Mouse (Mus musculus) fat pad, adult 2 months (tissue): ENCODE results near the gene Msi2.
A peak's percentile ranks its signal among the peaks of the same experiment; 100 is the strongest.

ENCODE experiments used
- DNase-seq: peaks from one replicate; pipeline ENCODE4 v3.0.0-alpha.2; 2011; ENCODE audit warnings: low read depth, low spot score; ENCODE audit errors: extremely low read depth

Gene Msi2

GRCm38 (mm10) chr11:88572461-88572860 lies 145.9 kb downstream of the Msi2 start:
- no peak for DNase-seq

- DNase-seq, result peak; percentile 72
Measured at GRCm38 (mm10) chr11:88570715-88571202, 147.6 kb downstream of the Msi2 start.

GRCm38 (mm10) chr11:88566613-88567606 lies 151.4 kb downstream of the Msi2 start:
- no peak for DNase-seq

GRCm38 (mm10) chr11:88564810-88565209 lies 153.5 kb downstream of the Msi2 start:
- no peak for DNase-seq

- DNase-seq, result no peak
Measured at GRCm38 (mm10) chr11:88564363-88564762, 153.9 kb downstream of the Msi2 start.

- DNase-seq, result no peak
Measured at GRCm38 (mm10) chr11:88561191-88561590, 157.1 kb downstream of the Msi2 start.

- no peak for DNase-seq
Measured at GRCm38 (mm10) chr11:88560634-88561033, 157.7 kb downstream of the Msi2 start.

GRCm38 (mm10) chr11:88559365-88559970 lies 158.8 kb downstream of the Msi2 start:
- no peak for DNase-seq

GRCm38 (mm10) chr11:88558731-88559130 lies 159.6 kb downstream of the Msi2 start:
- DNase-seq, result no peak

GRCm38 (mm10) chr11:88557828-88558580 lies 160.3 kb downstream of the Msi2 start:
- DNase-seq, result no peak

GRCm38 (mm10) chr11:88557116-88557768 lies 161.1 kb downstream of the Msi2 start:
- DNase-seq, result no peak

- no peak for DNase-seq
Measured at GRCm38 (mm10) chr11:88555902-88556549, 162.3 kb downstream of the Msi2 start.

GRCm38 (mm10) chr11:88555232-88555818 lies 163.0 kb downstream of the Msi2 start:
- no peak for DNase-seq

- no peak for DNase-seq
Measured at GRCm38 (mm10) chr11:88553521-88554310, 164.6 kb downstream of the Msi2 start.

GRCm38 (mm10) chr11:88552987-88553386 lies 165.3 kb downstream of the Msi2 start:
- DNase-seq, result no peak

GRCm38 (mm10) chr11:88552385-88552784 lies 165.9 kb downstream of the Msi2 start:
- DNase-seq, result no peak

GRCm38 (mm10) chr11:88551034-88551433 lies 167.3 kb downstream of the Msi2 start:
- no peak for DNase-seq

- no peak for DNase-seq
Measured at GRCm38 (mm10) chr11:88550083-88550907, 168.0 kb downstream of the Msi2 start.
